Mouse (Mus musculus) erythroid progenitor cell, adult 5-6 weeks (primary cell): Measurements from ENCODE around the gene Junb. TPM values are rescaled to one million over a fixed set of nuclear protein-coding genes. Genes with fewer than 3 reads are reported as not detected.
A peak's percentile ranks its signal among the peaks of the same experiment; 100 is the strongest.

Experiments used
- ATAC-seq: replicated peaks from 2 replicates; pipeline ENCODE4 v1.8.0; 2016; ENCODE audit warnings: moderate number of reproducible peaks, mild to moderate bottlenecking, moderate TSS enrichment, inconsistent platforms; ENCODE audit not compliant: poor library complexity, low FRiP score, severe bottlenecking
- total RNA-seq, 2 experiments: library from RNA; stranded (forward) in 1 of 2; stranded (reverse) in 1 of 2; fragments of 150-400 nt in 1 of 2; fragments of 186-747, 209-891 nt in 1 of 2; gene quantifications; 2 replicates each; pipeline versions ENCODE4 v1.2.3 to v1.2.4; 2015 to 2017; ENCODE audit warnings: low replicate concordance in 2 of 2

Junb gene
- total RNA-seq (2015; ENCODE audit: low replicate concordance) (8.0 and 12.3 TPM in 2 replicates), total RNA-seq (2017; ENCODE audit: low replicate concordance) (10.4 and 15.1 TPM in 2 replicates)

DNA sequence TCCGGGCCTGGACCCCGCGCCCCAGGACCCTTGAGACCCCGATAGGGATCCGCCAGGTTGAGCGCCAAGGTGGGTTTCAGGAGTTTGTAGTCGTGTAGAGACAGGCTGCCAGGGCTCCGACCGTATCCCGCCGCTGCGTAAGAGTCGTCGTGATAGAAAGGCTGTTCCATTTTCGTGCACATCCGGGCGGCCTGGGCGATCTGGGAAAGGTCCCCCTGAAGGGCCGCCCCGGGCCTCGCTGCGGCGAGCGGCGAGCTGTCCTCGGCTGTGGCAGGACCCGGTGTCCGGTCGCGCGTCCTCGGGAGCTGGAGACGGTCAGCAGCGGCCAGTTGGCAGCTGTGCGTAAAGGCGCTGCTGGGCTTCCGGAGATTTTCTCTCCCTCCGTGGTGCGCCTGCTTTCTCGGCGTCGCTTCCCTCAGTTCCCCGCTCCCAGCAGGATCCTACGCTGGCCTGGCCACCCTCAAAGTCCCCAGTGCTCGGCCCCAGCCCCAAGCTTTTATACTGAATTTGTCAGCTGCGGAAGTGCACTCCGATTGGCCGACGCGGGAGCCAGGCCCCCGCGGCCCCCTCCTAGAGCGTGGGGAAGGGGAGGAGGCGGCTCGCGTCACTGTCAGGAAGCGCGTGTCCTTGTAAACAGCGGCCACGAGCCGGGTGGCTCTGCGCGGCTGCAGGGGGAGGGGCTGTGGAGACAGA is at the start of gene Junb:
Junb (minus strand) TSS at position 471 of the 693 bp plus-strand sequence.
- ATAC-seq = no peak

DNA sequence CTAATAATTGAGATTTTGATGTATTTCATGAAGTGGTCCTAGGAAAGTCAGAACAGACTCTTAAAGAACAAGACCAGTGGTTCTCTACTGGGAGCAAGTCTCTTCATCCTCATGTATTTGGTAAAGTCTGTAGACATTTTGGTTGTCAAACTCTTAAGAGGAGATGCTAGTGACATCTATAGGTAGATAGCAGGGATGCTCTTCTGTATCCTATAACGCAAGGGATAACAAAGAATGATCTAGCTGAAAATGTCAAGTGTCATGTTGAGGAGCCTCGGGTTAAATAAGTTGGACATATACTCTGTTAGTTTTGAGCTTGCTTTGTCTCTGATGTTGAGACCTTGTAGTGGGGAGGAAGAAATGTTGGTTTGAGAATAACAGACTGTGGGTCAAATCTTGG is 49.4 kb upstream of the Junb start:
- no peak for ATAC-seq

DNA sequence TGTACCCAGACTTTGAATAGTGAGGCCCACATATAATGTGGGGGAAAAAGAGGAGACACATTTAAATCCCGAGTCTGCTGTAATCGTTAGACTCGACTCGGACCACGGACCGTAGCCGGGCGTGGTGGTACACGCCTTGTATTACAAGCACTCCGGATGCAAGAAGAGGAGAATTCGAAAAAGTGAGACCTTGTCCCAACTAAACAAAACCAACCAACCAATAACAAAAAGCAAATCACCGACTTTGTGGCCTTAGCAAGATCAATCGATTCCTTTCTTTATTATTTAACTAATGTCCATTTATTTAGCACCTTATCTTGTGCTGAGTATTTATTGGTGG is 49.0 kb upstream of the Junb start:
- no peak for ATAC-seq

DNA sequence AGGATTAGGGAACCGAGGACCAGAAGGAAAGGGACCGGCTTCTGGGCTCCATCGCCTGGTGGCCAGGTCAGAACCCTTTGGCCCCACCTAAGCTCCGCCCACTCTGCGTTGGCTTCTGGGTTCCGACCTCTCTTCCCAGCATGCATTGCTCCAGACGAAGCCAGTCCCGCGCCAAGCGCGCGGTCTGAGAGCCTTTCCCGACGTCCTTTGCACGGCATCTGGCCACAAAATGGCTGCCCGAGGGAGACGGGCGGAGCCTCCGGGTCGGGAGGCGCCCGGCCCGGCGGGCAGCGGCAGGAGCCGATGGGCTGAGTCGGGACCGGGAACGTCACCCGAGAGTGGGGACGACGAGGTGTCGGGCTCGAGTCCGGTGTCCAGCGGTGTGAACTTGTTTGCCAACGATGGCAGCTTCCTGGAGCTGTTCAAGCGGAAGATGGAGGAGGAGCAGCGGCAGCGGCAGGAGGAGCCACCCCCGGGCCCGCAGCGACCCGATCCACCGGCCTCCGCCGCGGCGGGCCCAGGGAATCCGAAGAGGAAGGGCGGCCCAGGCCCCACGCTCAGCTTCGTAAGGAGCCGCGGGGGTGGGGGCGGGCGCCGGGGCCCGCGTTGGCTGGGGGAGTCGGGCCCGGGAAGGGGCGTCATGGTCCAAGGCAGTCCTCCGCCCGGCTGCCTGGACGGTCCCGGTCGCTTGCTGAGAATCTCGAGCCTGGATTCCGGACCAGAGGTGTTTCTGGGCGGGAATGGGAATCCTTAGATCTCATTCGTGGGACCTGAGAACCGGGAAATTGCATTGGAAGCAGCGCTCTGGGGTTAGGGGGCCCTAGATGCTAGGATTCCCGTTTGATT is 48.4 kb upstream of the Junb start, which contains the start of gene Trir:
Trir (plus strand) TSS at position 154 of the 846 bp plus-strand sequence.
- peak; percentile 78 for ATAC-seq

DNA sequence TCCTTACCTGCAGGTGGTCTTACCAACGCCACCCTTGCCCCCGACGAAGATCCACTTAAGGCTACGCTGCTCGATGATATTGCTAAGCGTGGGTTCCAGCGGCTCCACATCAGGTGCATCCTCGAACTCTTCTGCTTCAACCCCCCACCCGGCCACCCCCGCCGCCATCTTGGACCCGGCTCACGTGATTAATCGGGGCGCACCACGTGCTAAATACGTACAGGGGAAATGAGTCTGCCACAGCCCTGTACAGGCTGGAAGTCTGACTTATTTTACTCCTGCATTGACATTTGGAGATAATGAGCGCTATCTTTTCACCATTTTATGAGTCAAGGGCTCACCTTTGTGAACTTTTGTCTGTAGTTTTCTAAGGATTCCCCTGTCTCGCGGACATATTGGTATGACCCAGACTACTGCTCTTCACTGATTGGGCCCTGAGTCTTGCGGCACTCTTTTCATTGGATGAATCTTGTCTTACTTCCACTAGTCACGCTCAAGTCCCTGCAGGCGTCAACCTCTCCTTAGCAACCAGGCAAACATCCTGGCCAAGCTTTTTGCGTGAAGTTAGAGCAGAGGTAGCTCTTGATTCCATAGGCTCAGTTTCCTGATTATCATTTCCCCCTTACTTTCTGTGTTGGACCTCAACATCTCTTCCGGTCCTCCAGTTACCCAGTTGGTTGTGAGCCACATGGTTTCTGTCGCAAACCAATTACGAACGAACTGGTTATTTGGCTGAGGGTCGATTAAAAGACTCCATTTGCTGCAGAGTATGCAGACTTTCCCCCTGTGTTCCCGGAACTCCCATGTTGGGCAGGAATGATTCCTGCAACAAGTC is 46.8 kb upstream of the Junb start, which contains the start of gene Asna1:
Asna1 (minus strand) TSS at position 184 of the 835 bp plus-strand sequence.
- peak; percentile 85 for ATAC-seq

DNA sequence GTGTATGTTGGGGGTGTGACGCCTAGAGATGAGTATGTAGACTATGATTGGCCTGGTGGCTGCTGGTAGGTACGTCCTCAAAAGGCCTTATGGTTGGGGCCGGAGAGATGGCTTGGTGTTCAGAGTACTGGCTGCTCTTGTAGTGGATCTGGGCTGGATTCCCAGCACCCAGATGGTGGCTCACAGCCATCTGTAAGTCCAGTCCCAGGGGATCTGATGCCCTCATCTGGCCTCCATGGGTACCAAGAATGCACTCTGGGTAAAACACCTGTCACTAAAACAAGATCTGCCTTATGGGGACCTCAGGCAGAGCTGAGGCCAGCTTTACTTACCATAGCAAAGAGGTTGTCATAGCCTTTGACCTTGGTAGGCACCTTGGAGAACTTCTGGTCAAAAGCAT is 45.3 kb upstream of the Junb start:
- no peak for ATAC-seq

DNA sequence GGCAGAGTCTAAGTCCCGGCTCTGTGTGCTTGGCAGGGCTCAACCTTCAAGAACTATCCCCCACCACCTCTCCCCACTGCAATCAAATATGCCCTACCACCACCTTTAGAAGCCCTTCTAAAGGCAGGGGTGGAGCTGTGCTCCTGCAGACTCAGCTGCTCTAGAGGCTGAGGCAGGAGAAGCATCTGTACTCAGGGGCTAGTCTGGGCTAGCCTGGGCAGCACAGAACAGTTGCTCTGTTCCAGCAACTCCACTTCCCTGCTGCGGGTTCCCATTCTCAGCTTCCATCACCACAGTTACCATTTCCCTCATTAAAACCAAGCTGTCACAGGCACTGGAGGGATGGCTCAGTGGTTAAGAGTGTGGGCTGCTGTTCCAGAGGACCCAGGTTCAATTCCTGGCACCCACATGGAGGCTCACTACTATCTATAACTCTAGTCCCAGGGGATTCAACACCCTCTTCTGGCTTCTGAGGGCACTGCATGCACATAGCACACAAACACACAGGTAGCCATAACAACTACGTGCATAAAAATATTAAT is 43.1 kb upstream of the Junb start:
- no peak for ATAC-seq

DNA sequence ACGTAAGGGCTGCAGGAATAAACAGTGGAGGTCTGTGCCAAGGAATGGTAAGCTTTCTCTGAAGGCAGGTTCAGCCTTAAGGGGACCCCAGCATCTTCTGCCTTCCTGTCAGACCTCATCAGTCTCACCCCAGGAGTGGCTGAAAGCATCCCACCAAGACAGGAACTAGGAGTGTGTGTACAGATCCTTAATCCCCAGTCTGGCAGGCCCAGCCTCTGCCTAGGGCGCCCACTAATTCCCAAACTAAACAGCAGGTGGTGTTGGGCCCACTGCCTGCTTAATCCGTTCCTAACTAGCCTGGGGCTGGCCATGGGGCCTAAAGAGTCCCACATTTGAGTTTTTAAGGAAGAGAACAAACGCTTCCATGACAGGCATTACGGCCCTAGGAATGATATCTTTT is 38.7 kb upstream of the Junb start:
- ATAC-seq = no peak

DNA sequence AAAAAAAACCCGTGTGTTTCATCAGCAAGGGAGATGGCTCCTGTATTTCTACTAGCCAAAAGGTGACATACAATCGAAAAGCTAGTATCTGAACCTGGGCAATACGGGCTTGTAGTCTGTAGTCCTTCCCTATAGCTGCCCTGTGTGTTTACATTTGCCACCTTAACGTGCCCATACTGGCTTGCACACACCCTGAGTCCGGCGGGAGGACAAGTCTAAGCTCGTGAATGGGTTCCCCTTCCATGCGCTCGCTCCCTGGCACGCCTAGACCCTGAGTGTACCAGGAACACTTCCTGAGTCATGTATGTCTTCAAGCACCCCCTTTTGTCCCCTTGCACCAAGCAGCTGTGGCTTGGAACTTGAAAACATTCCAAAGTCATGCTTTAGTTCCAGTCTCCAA is 38.2 kb upstream of the Junb start:
- ATAC-seq = no peak

DNA sequence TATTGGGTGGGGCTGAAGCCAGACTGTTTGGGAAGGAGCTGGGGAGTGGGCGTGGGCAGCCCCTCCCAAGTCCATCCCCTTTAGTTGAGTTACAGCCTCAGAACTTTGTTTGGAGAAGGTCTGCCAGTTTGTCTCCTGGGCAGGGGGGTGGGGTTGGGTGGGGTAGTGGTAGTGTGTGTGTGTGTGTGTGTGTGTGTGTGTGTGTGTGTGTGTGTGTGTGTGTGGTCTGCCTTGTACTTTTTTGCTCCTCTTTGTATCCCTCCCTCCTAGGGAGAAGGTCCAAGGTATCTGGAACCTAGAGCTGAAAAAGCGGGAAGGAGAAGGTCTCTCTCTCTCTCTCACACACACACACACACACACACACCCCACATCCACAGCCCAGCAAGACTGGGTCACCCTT is 35.9 kb upstream of the Junb start, which contains the start of gene Best2:
Best2 (minus strand) TSS at position 101 of the 400 bp plus-strand sequence.
- no peak for ATAC-seq

DNA sequence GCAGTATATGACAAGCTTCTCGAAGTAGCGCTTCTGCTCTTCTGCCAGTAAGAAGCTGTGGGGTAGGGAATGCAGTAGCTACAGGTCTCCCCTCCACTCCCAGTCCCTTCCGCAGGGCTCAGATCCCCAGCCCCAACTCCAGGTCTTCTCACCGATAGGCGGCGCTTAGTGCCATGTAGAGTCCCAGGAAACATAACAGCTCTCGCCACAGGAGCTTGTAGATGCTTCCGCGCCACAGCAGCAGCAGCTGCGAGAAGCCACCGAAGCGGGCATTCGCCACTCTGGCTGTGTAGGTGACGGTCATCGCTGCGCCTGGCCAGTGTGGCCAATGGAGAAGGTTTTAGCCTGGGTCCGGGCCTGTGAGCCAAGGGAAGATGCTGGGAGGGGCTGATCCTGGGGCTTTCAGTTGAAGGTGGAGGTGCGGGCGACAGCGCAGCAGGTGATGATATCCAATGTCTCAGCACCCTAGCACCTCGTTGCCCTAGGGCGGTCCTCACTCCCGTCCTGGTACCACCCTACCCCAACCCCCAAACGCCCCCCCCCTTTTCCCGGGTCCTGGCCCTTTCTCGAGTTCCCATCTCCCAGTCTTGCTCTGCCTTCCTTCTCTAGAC is 34.8 kb upstream of the Junb start:
- peak; percentile 65; the same call in 1 of the 2 replicates for ATAC-seq

DNA sequence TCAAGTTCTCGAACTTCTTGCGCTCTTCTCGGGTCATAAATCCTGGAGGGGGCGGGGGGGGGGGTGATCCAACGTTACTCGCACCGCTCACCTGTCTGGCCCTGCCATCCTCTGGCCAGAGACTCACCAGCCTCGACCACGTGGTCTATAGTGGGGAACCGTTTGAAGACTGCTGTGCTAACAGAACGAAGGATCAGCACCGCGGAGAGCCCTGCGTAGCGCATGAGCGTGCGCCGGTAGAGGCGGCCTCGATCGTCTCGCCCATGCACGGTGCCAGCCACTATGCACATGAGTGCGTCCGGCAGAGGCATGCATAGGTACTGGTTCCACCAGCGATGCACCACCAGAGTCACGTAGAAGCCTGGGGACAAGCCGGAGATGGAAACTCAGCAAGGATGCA is 32.7 kb upstream of the Junb start:
- ATAC-seq = no peak

DNA sequence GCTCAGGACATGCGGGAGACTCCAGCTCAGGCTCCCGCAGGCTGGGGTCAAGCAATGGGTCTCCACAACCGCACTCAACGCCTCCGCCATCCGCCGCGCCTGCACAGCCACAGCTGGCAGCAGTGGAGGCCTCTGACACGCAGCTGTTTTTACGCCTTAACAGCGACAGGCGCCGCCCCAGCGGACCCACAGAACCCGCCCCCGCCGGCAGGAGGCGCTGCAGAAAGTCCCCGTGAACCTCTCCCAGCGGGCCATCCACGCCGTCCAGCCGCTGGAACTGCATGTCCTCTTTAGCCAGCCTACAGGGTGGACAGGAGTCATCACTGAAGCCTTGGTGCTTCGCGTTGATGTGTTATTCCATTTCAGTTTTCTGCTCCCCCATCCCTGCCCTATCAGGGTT is 29.2 kb upstream of the Junb start:
- peak; percentile 86 for ATAC-seq

DNA sequence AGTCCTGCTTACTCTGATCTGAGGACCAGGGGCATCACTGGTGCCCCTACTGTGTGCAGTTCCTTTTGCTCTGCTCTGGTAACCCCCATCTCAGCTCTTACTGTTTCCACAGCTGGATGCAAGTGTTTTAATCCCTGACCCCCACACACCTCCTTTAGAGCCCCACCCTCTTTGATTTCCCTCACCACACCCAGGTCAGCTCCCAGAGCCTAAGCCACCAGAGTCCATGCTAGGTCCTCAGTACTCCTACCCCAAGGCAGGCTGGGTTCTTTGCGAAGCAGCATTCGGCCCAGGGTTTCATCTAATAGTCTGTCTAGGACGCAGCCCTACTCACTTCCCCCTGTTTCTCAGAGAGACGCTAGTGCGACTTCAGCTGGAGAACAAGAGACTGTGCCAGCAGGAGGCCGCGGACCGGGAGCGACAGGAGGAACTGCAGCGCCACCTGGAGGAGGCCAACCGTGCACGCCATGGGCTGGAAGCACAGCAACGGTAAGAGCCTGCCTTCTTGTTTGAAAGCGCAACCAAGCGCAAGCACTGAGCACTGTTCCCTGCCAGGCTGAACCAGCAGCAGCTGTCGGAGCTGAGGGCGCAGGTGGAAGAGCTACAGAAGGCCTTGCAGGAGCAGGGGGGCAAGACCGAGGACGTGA is 19.3 kb upstream of the Junb start:
- peak; percentile 95 for ATAC-seq

DNA sequence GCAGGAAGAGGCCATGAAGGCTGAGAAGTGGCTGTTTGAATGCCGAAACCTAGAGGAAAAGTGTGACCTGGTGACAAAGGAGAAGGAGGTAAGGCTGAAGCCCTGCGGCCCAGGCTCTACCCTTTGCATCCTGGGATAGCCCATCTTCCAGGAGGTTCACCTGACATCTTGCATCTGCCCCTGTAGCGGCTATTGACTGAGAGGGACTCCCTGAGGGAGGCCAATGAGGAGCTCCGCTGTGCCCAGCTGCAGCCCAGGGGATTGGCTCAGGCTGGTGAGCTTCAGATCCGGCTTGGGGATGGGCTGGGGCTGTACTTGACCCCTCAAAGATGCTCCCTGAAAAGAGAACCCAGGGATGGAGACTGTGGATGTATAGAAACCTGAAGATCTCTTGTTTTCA is 18.5 kb upstream of the Junb start:
- ATAC-seq = no peak

DNA sequence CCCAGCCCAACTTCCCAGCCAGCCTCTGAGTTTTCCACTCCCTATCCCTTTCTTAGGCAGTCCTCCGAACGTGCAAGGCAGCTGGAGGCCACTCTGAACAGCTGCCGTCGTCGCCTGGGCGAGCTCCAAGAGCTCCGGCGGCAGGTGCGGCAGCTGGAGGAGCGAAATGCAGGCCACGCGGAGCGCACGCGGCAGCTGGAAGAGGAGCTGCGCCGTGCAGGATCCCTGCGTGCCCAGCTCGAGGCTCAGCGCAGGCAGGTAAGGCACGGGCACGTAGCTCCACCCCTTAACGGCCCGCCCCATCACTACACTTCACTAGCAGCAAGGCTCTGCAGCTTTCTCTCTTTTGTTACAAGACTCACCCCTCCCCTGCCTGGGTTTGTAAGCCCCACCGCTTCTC is 17.2 kb upstream of the Junb start:
- no peak for ATAC-seq

DNA sequence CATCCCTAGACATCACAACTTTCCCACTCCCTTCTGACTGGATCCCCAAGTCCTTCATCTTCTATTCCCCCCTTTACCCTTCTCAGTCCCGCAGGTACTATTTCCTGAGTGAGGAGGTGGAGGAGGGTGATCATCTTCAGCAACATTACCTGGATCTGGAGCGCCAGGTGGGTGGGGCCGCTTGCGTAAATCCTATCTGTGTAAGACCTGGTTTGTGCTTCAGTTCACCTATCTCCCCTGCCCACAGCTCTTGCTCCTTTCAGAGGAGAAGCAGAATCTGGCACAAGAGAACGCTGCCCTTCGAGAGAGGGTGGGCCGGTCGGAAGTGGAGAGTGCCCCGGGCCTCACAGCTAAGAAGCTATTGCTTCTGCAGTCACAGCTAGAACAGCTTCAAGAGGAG is 15.9 kb upstream of the Junb start:
- ATAC-seq = no peak

DNA sequence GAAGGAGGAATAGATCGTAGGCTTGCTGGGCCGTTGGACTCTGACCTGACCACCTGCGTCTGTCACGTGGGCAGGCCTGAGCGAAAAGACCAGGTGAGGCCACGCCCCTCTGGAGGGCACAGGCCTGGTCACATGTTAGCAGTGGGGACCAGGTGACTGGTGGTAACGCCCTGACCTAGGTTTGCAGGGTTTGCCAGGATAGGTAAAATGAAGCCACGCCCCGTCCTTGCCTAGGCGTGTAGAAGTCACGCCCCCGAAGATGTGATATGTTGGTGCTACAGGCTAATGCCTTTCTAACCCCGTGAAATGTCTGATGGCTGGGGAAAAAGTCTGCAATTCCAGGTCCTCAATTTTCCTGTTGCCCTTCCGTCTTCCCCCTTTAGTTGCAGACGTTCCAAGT is 12.3 kb upstream of the Junb start:
- ATAC-seq = peak; percentile 46

DNA sequence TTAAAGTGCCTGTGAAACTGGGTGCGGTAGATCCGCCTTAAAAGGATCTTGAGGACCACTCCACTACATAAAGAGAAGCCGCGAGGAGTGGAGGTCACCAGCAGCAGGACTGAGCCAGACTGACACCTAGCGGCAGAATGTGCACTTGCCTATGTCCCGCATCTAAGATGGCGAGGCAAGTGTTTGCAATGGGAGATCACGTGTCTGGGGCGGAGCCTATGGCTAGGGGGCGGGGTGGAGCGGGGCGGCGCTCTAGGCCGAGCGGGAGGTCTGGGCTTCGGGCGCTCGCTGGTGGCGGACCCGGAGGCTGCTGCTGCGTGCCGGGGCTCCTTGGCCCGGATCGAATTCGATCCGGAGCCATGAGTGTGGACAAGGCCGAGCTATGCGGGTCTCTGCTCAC is 11.8 kb upstream of the Junb start, which contains the start of gene Hook2:
Hook2 (plus strand) TSS at position 255 of the 400 bp plus-strand sequence.
- ATAC-seq = peak; percentile 81
